Mouse (Mus musculus) heart, embryonic 13.5 days (tissue): ENCODE measurements at regions not wholly inside any gene's neighbourhood (a gene's known extent, or its start where the extent isn't known, plus 50 kb on each side); places are given as distances from the start of the nearest gene placed in this dataset.

Experiments used
- ATAC-seq: fragments of 200-750 bp; cut with Nextera tagmentation; 2 replicates; pipeline ENCODE4 v1.8.0; 2017; ENCODE audit warnings: moderate TSS enrichment; ENCODE audit not compliant: insufficient number of reproducible peaks, low FRiP score, low TSS enrichment; ENCODE audit errors: extremely low read depth
- H3K27ac ChIP-seq: fragments of 300-500 bp; sonication (generic); replicated peaks from 2 replicates; pipeline ENCODE4 v1.5.1; 2015; ENCODE audit warnings: moderate library complexity, mild to moderate bottlenecking, inconsistent platforms
- H3K27me3 ChIP-seq: fragments of 300-500 bp; sonication (generic); replicated peaks from 2 replicates; pipeline ENCODE4 v1.6.1; 2015; ENCODE audit warnings: mild to moderate bottlenecking, inconsistent platforms
- H3K36me3 ChIP-seq: fragments of 300-500 bp; sonication (generic); 2 replicates; pipeline ENCODE4 v1.6.1; 2015; ENCODE audit warnings: mild to moderate bottlenecking, inconsistent platforms
- H3K4me1 ChIP-seq: fragments of 300-500 bp; sonication (generic); 2 replicates; pipeline ENCODE4 v1.6.1; 2015; ENCODE audit warnings: inconsistent platforms
- H3K4me2 ChIP-seq: fragments of 300-500 bp; sonication (generic); 2 replicates; pipeline ENCODE4 v1.6.1; 2015; ENCODE audit warnings: inconsistent platforms, mild to moderate bottlenecking, moderate library complexity
- H3K4me3 ChIP-seq: fragments of 300-500 bp; sonication (generic); 2 replicates; pipeline ENCODE4 v1.5.1; 2015; ENCODE audit warnings: moderate library complexity, mild to moderate bottlenecking, inconsistent platforms
- H3K9ac ChIP-seq: fragments of 300-500 bp; sonication (generic); 2 replicates; pipeline ENCODE4 v1.6.1; 2015; ENCODE audit warnings: inconsistent platforms, mild to moderate bottlenecking, moderate library complexity
- H3K9me3 ChIP-seq: fragments of 300-500 bp; sonication (generic); 2 replicates; pipeline ENCODE4 v1.6.1; 2016; ENCODE audit warnings: inconsistent platforms
- WGBS: fragments of 180-500 bp; shearing (Covaris S2); methylation state at CpG from one replicate; pipeline ENCODE4 v1.1.7; 2015; ENCODE audit warnings: mixed read lengths; 5-methylcytosine and 5-hydroxymethylcytosine counted together

DNA sequence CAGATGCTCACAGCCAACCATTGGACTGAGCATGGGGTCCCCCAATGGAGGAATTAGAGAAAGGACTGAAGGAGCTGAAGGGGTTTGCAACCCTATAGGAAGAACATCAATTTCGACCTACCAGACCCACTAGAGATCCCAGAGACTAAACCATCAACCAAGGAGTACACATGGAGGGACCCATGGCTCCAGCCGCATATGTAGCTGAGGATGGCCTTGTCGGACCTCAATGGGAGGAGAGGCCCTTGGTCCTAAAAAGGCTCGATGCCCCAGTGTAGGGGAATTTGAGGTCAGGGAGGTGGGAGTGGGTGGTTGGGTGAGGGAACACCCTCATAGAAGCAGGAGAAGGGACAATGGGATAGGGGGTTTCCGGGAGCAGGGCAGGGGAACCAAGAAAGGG lies 180.6 kb downstream of the Qdpr start:
- Histone ChIP-seq H3K9me3 (no peaks in the 10 kb centered on the region), H3K27me3 (no peaks in the 10 kb centered on the region), H3K27ac (no peak overlapping the region), H3K4me2 (no peak overlapping the region), H3K36me3 (no peaks in the 10 kb centered on the region), H3K4me3 (no peak overlapping the region), H3K4me1 (no peaks in the 10 kb centered on the region), H3K9ac (no peak overlapping the region)
- ATAC-seq: no peak
- 73% methylated on average over 5 of the region's 5 CpGs for WGBS

DNA sequence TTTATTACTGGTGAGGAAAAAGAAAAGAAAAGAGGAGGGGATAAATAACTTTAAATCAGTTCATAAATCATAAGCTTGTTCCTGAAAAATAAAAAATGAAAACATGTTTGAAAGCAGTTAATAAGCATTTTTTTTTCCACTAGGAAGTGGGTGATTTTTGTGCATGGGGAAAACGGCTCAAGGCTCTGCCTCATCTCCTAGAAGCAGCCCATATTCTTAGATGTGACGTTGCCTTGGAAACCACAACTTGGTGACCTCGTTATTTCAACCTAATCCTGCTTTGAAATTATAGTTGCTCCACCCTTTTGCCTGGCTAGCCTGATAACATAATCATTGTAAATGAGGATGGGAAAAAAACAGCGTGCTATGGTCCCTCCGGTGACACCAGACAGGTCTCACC lies 183.1 kb downstream of the Qdpr start:
- Histone ChIP-seq H3K27ac (no peak overlapping the region), H3K4me3 (no peak overlapping the region), H3K4me1 (no peaks in the 10 kb centered on the region), H3K9me3 (no peaks in the 10 kb centered on the region), H3K4me2 (no peak overlapping the region), H3K27me3 (no peaks in the 10 kb centered on the region), H3K9ac (no peak overlapping the region), H3K36me3 (no peaks in the 10 kb centered on the region)
- ATAC-seq: no peak
- 60% methylated on average over 5 of the region's 5 CpGs for WGBS

DNA sequence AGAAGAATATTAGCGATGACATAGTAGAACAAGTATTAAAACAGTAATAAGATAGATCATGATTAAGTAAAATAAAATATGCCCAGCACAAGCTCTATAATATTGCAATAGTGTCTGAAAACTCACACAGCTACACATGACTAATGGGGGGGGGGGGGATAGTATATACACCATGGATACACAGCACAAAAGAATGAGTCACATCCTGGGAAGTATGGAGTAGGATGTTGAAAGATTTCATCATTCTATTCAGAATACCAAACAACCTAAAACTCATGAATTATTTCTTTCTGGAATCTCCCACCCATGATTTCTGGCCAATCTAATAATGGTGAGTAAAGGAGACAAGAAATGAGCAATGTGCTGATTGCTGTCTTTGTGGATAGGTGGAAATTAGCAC lies 191.6 kb downstream of the Qdpr start:
- H3K9ac ChIP-seq: no peak overlapping the region
- ATAC-seq: no peak
- 93% methylated on average over 1 of the region's 1 CpGs for WGBS

GRCm38 (mm10) chr5:45256256-45256999 lies 193.6 kb downstream of the Qdpr start:
- Histone ChIP-seq H3K4me2 (no peak overlapping the region), H3K9me3 (no peaks in the 10 kb centered on the region), H3K4me3 (no peak overlapping the region), H3K27me3 (no peaks in the 10 kb centered on the region), H3K36me3 (no peaks in the 10 kb centered on the region), H3K9ac (no peak overlapping the region), H3K4me1 (peaks cover 4% of the 10 kb centered on the region; the same call in 1 of the 2 replicates), H3K27ac (no peak overlapping the region)
- ATAC-seq: no peak
- 43% methylated on average over 9 of the region's 9 CpGs for WGBS

More for the DNA sequence above, 191.6 kb downstream of the Qdpr start:
- H3K36me3 ChIP-seq: no peaks in the 10 kb centered on the region
- H3K4me3 ChIP-seq: no peak overlapping the region
- H3K4me2 ChIP-seq: no peak overlapping the region
- peaks cover 4% of the 10 kb centered on the region; the same call in 1 of the 2 replicates for H3K4me1 ChIP-seq
- no peaks in the 10 kb centered on the region for H3K9me3 ChIP-seq
- H3K27ac ChIP-seq: no peak overlapping the region
- no peaks in the 10 kb centered on the region for H3K27me3 ChIP-seq

GRCm38 (mm10) chr5:45231856-45232255 lies 218.2 kb downstream of the Qdpr start:
- 66% methylated on average over 4 of the region's 4 CpGs for WGBS

DNA sequence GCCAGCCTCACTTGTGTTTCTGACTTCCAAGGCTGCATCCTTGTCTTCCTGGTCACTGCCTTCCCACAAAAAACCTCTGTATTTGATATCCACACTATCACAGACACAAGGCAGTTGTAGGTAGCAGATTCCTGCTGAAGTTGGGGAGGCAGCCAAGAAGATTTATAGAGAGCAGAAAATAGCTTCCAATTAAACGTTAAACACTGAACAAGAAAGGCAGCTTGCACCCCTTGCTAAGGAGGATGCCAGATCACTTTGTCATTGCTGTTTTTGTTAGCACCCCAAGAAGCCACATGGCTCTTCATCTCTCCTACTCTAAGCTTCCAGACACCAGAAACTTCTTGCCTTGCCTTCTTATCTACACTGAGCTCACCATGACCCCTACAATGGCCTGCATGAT lies 219.9 kb downstream of the Qdpr start:
- Histone ChIP-seq H3K4me3 (no peak overlapping the region), H3K27me3 (no peaks in the 10 kb centered on the region), H3K9ac (no peak overlapping the region), H3K4me2 (no peak overlapping the region), H3K9me3 (no peaks in the 10 kb centered on the region), H3K4me1 (no peaks in the 10 kb centered on the region), H3K36me3 (no peaks in the 10 kb centered on the region), H3K27ac (no peak overlapping the region)
- WGBS: 66% methylated on average over 1 of the region's 1 CpGs
- no peak for ATAC-seq

More at GRCm38 (mm10) chr5:45231856-45232255, 218.2 kb downstream of the Qdpr start:
- ATAC-seq: no peak
- Histone ChIP-seq H3K9ac (no peak overlapping the region), H3K27me3 (no peaks in the 10 kb centered on the region), H3K9me3 (no peaks in the 10 kb centered on the region), H3K27ac (no peak overlapping the region), H3K4me1 (no peaks in the 10 kb centered on the region), H3K36me3 (no peaks in the 10 kb centered on the region), H3K4me2 (no peak overlapping the region), H3K4me3 (no peak overlapping the region)

- H3K9me3 ChIP-seq: no peaks in the 10 kb centered on the region
- H3K4me3 ChIP-seq: no peak overlapping the region
- H3K4me2 ChIP-seq: no peak overlapping the region
- ATAC-seq: no peak
- WGBS: 51% methylated on average over 3 of the region's 3 CpGs
- H3K27ac ChIP-seq: no peak overlapping the region
- H3K9ac ChIP-seq: no peak overlapping the region
- no peaks in the 10 kb centered on the region for H3K4me1 ChIP-seq
- no peaks in the 10 kb centered on the region for H3K36me3 ChIP-seq
- H3K27me3 ChIP-seq: no peaks in the 10 kb centered on the region
These were observed 220.6 kb downstream of the Qdpr start for GRCm38 (mm10) chr5:45229477-45229876.

DNA sequence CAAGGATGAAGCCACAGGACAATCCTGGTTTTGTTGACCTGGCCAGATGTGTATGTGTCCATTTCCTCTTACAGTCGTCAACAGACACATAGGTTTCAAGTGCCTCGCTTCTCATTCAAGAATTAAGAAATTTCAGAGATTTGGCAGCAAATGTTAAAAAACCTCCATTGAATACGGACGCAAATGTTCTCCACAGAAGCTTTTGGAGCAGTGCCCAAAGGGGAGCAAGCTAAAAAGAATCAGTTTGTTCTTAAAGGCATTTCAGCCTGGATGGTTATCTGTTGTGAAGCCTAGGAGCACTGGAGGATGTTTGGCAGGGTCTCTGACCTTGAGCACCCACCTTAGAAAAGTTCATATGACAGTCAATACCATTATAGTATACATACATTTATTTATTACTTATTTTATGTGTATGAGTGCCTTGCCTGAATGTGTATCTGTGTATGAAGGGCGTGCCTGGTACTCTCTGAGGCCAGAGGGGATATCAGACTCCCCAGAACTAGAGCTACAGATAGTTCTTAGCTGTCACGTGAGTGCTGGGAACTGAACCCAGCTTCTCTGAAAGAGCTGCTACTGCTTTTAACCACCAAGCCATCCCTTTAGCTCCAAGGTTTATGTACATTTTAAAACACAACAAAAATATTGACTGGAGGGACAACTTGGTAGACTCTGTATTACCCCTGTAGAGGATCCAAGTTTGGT lies 221.7 kb downstream of the Qdpr start:
- no peak for ATAC-seq
- H3K9me3 ChIP-seq: no peaks in the 10 kb centered on the region
- H3K27ac ChIP-seq: no peak overlapping the region
- no peaks in the 10 kb centered on the region for H3K4me1 ChIP-seq
- H3K27me3 ChIP-seq: no peaks in the 10 kb centered on the region
- no peaks in the 10 kb centered on the region for H3K36me3 ChIP-seq
- H3K4me2 ChIP-seq: no peak overlapping the region
- H3K9ac ChIP-seq: no peak overlapping the region
- 64% methylated on average over 6 of the region's 6 CpGs for WGBS
- no peak overlapping the region for H3K4me3 ChIP-seq

- H3K27me3 ChIP-seq: no peaks in the 10 kb centered on the region
- no peak overlapping the region for H3K4me3 ChIP-seq
- no peaks in the 10 kb centered on the region for H3K4me1 ChIP-seq
- 69% methylated on average over 6 of the region's 6 CpGs for WGBS
- ATAC-seq: no peak
- no peaks in the 10 kb centered on the region for H3K36me3 ChIP-seq
- H3K4me2 ChIP-seq: no peak overlapping the region
- H3K9ac ChIP-seq: no peak overlapping the region
- no peaks in the 10 kb centered on the region for H3K9me3 ChIP-seq
- H3K27ac ChIP-seq: no peak overlapping the region
These were observed 229.6 kb downstream of the Qdpr start for GRCm38 (mm10) chr5:45220272-45220916.

DNA sequence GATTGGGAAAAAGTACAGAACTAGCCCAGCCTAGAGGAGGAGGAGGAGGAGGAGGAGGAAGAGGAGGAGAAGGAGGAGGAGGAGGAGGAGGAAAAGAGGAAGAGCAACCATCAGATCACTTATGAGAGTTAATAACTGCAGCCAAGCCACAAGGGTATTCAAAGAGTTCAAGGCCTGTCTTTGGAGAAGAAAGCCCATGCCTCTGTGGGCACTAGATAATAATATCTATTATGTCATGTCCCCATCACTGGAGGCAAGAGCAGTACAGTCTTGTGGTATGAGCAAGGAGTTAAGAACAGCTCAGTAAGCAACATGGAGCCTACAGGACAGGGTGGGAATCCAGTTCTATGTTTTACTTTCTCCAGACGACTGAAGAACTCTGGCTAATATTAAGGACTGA lies 230.5 kb downstream of the Qdpr start:
- H3K9me3 ChIP-seq: no peaks in the 10 kb centered on the region
- no peak for ATAC-seq
- no peak overlapping the region for H3K4me3 ChIP-seq
- 66% methylated on average over 1 of the region's 1 CpGs for WGBS
- H3K27ac ChIP-seq: no peak overlapping the region
- H3K27me3 ChIP-seq: no peaks in the 10 kb centered on the region
- no peak overlapping the region for H3K9ac ChIP-seq
- H3K4me2 ChIP-seq: no peak overlapping the region
- no peaks in the 10 kb centered on the region for H3K4me1 ChIP-seq
- H3K36me3 ChIP-seq: no peaks in the 10 kb centered on the region

GRCm38 (mm10) chr5:45219101-45219500 lies 230.9 kb downstream of the Qdpr start:
- no peaks in the 10 kb centered on the region for H3K36me3 ChIP-seq
- no peak overlapping the region for H3K27ac ChIP-seq
- no peak overlapping the region for H3K4me3 ChIP-seq
- no peak overlapping the region for H3K9ac ChIP-seq
- 68% methylated on average over 3 of the region's 3 CpGs for WGBS
- H3K27me3 ChIP-seq: no peaks in the 10 kb centered on the region
- no peaks in the 10 kb centered on the region for H3K4me1 ChIP-seq
- no peak overlapping the region for H3K4me2 ChIP-seq
- ATAC-seq: no peak
- no peaks in the 10 kb centered on the region for H3K9me3 ChIP-seq
